Mouse (Mus musculus): ENCODE results near the gene Map4k2. TPM values are rescaled to one million over a fixed set of nuclear protein-coding genes. Genes with fewer than 3 reads are reported as not detected.

The Map4k2 gene
- total RNA-seq, 2 experiments from 2014 or later: 79.3 to 86.2 TPM

GRCm38 (mm10) chr19:6314513-6314912, 26.4 kb upstream of the Map4k2 start:
- DNase-seq (ENCODE audit: low spot score in 2 of 2): no peak

DNA sequence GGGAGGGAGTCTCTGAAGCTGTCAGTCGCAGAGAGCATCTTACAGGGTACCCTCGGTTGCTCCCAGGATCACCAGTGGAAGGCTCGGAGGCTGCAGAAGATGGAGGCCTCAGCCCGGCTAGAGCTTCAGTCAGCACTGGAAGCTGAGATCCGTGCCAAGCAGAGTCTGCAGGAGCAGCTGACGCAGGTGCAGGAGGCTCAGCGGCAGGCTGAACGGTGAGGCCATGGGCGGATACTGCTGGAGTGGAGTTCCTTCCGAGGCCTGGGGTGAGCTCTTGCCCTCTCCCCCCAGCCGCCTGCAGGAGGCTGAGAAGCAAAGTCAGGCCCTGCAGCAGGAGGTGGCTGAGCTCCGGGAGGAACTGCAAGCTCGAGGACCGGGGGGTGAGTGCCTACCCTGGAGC, 25.4 kb upstream of the Map4k2 start:
- no peak for DNase-seq (ENCODE audit: low spot score in 2 of 2)

DNA sequence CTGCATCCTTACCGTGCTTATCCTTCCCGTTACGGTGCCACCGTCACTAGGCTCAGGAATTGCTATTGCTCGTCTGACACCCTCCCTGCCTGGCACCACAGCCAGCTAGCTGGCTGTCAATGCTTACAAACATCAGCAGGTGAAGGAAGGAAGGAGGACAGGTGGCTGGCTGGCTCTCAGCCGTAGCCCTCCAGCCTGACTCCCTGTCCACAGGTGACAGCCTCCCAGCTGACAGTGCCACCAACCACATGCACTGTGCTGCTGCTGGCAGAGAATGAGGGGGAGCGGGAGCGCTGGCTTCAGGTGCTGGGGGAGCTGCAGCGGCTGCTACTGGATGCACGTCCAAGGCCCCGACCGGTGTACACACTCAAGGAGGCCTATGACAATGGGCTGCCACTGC, 22.8 kb upstream of the Map4k2 start:
- DNase-seq (ENCODE audit: low spot score in 2 of 2): no peak

DNA sequence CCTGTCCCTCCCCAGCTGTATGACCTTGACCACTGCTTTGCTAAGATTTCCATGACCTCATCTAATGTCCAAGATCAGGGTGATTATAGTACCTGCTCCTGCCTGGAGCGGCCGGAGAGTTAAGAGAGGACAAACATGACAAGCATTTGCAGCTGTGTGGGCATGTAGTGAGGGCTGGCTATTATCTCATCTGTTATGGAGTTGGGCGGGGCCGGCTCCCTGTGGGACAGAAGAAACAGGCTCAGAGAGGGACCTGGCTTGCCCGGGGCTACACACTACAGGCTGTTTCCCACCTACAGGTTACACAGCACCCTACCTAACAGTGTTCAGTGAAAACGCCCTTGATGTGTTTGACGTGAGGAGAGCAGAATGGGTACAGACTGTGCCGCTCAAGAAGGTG, 19.6 kb upstream of the Map4k2 start:
- DNase-seq (ENCODE audit: low spot score in 2 of 2): no peak

- no peak for DNase-seq (ENCODE audit: low spot score in 2 of 2)
Measured at GRCm38 (mm10) chr19:6321786-6322621, 18.9 kb upstream of the Map4k2 start.

DNA sequence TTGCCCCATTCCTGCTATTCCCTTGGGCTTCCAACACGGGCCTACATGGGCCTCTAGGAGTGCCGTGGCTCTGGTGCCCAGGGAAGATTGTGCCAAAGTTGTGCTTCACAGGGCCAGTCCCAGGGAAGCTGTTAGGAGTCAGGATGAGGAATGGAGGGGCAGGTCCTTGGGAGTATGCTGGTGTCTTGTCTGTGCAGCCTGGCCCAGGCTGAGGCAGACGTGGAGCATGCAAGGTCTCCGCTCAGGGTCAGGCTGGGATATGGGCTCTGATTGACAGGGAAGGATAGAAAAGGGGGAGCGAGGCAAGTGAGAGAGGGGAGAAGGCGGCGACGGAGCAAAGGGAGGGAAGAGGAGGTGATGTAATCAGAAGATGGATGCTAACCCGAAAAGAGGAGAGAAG, 16.2 kb upstream of the Map4k2 start:
- no peak for DNase-seq (ENCODE audit: low spot score in 2 of 2)

GRCm38 (mm10) chr19:6331178-6331577, 9.8 kb upstream of the Map4k2 start:
- no peak for DNase-seq (ENCODE audit: low spot score in 2 of 2)

- peak; percentile 66 to 70 for DNase-seq (ENCODE audit: low spot score in 2 of 2)
Measured at GRCm38 (mm10) chr19:6331719-6332516, 9.0 kb upstream of the Map4k2 start.

DNA sequence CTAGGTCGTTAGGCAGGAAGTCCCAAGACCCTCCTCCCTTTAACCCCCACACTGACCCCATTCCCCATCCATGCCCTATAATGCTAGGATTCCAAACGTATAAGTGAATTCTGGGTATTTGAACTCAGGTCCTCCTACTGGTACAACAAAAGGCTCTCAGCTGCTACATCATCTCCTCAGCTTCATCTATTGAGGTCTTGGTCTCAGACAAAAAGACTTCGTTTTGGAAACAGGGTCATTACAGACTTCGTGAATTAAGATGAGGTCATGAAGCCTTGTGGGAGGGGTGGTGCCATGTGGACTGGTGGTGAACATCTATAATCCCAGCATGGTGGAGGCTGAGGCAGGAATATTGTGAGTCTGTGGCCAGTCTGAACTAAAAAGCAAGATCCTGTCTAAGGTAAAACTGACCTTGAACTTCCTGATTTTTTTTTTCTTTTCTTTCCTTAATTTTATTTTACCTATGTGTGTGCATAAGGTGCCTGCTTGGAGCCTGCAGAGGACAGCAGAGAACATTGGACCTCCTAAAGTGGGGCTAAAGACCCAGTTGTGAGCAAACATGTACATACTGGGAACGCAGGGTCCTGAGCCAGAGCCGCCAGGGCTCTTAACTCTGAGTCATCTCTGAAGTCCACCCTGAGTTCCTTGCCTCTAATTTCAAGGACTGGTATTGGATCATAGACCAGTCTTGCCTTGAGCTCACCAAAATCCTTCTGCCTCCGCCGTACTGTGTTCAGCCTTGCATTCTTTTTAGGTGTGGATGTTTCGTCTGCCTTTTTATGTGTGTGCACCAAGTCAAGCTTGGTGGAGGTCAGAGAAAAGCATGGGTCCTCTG, 7.0 kb upstream of the Map4k2 start:
- no peak for DNase-seq (ENCODE audit: low spot score in 2 of 2)

DNA sequence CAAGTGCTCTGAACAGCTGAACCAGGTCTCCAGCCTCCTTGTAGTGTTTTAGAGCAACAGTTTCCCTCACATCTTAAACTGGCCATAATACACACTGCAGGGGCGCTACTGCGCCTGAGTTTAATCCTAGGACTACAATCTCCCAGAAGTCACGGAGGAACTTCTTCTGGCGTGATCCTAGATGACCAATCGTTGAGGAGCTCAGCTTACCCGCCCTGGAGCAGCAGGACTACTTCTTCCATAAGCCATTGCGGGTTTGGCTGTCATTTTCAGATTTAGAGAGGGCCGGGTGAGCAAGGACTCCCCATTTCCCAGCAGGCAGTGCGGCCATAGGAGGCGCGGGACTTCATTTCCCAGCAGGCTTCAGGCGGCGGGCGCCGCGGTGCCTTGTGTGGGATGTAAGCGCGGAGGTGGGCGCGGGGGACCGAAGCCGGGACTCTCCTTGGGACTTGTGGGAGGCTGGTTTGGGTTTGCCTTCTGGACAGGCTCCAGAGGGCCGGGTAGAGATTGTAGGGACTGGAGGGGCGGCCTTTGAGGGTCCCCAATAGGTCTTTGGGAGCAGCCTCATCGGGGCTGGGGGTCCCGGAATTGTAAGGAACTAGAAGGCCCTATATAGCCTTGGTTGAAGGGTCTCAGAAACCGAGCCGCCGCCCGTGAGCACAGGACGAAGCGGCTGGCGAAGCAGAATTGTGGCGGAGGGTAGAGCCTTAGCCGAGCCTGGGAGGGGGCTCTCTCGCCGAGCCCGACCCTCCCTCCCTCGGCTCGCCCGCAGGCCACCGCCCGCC, 6.1 kb upstream of the Map4k2 start, which contains the start of gene Men1:
Gene Men1 (plus strand): TSS at position 307 of the 785 bp plus-strand sequence.
- peak; percentile 91 to 94 for DNase-seq (ENCODE audit: low spot score in 2 of 2)

DNA sequence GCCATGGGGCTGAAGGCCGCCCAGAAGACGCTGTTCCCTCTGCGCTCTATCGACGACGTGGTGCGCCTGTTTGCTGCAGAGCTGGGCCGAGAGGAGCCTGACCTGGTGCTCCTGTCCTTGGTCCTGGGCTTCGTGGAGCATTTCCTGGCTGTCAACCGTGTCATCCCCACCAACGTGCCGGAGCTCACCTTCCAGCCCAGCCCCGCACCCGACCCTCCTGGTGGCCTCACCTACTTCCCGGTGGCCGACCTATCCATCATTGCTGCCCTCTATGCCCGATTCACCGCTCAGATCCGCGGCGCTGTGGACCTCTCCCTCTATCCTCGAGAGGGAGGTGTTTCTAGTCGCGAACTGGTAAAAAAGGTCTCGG, 5.5 kb upstream of the Map4k2 start:
- DNase-seq (ENCODE audit: low spot score in 2 of 2): peak; percentile 37 to 44

GRCm38 (mm10) chr19:6336920-6337319, 4.0 kb upstream of the Map4k2 start:
- no peak for DNase-seq (ENCODE audit: low spot score in 2 of 2)

DNA sequence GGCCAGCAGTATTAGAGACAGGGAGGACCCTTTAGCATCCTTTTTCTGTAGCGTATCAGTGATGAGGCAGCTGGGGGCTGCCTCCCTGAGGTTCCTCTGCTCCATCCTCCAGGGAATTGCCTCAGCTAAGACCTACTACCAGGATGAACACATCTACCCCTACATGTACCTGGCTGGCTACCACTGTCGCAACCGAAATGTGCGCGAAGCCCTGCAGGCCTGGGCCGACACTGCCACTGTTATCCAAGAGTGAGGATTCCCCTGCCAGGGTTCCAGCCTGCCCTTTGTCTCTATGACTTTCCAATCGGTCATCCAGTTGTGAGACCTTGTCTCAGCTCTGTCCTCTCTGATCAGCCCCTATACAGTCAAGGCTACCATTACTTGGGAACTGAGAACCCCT, 2.8 kb upstream of the Map4k2 start:
- DNase-seq (ENCODE audit: low spot score in 2 of 2): no peak

GRCm38 (mm10) chr19:6338716-6339115, 2.2 kb upstream of the Map4k2 start:
- no peak for DNase-seq (ENCODE audit: low spot score in 2 of 2)

DNA sequence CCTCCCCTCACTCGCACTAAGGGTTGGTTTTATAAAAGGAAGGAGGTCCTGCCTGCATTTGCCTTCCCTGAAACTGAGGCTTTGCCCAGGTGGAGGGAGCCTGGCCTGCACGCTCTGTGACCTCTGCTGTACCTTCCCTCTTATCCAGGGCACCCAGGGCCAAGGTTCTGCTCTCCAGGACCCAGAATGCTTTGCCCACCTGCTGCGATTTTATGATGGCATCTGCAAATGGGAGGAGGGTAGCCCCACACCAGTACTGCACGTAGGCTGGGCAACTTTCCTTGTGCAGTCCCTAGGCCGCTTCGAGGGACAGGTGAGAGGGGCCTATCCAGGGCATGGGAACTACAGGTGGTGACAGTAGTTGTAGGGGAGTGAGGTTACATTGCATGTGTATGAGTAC, 1.7 kb upstream of the Map4k2 start:
- DNase-seq (ENCODE audit: low spot score in 2 of 2): no peak

GRCm38 (mm10) chr19:6339890-6340504, 938 bp upstream of the Map4k2 start:
- DNase-seq (ENCODE audit: low spot score in 2 of 2): no peak

DNA sequence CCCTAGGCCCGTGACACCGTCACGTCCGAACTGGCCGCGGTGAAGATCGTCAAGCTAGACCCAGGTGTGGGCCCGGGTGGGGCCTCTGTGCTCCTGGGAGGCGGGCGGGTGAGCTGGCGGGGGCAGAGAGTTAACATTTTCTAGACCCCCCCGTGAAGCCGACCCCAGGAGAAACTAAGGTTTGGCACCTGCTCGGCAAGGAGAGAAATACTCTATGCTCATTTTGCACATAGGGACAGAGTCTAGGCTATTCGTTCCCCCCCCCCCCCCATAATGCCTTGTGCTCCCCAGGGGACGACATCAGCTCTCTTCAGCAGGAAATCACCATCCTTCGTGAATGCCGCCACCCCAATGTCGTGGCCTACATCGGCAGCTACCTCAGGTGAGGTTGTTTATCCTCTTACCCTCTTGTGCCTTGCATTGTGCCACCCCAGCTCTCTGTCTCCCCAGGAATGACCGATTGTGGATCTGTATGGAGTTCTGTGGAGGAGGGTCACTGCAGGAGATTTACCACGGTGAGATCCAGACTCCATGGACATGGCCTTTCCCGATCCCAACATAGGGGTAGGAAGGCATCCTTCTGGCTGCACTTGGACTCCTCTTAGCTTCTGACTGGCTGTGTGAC, 630 bp downstream of the Map4k2 start:
- DNase-seq (ENCODE audit: low spot score in 2 of 2): no peak

DNA sequence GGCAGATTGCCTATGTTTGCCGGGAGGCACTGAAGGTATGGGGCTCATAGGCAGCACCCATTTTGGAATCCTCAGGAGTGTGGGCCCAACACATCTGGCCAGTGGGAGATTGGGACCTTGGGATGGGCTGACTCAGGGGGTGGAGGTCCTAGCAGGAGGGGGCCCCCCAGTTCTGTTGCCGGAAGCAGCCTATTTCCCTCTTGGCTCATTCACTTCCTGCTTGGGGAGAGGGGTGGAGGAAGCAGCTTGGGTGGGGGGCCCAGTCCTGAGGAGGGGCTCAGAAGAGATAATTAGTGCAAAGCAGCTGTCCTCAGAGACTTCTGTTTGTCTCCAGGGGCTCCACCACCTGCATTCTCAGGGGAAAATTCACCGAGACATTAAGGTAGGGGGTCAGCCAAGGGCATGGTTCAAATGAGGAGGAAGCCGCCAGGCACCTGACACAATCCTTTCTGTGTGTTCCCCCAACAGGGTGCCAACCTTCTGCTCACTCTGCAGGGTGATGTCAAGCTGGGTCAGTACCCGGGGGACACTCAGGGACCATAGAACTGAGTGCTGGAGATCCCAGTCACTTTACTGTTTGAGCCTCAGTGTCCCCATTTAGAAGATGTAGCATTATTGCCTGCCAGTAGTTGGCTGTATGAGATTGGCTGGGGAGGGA, 1.5 kb downstream of the Map4k2 start:
- DNase-seq (ENCODE audit: low spot score in 2 of 2): no peak
